Mouse (Mus musculus) heart, embryonic 13.5 days (tissue): ENCODE measurements around the gene Olfr263. TPM values are rescaled to one million over a fixed set of nuclear protein-coding genes. Genes with fewer than 3 reads are reported as not detected.
"Not testable (repeated sequence)": the region's sequence is repeated elsewhere in the genome, so short reads cannot be mapped to it uniquely, and the experiment has no call there.

Experiments used
- ATAC-seq: fragments of 200-750 bp; cut with Nextera tagmentation; 2 replicates; pipeline ENCODE4 v1.8.0; 2017; ENCODE audit warnings: moderate TSS enrichment; ENCODE audit not compliant: insufficient number of reproducible peaks, low FRiP score, low TSS enrichment; ENCODE audit errors: extremely low read depth
- H3K27ac ChIP-seq: fragments of 300-500 bp; sonication (generic); replicated peaks from 2 replicates; pipeline ENCODE4 v1.5.1; 2015; ENCODE audit warnings: moderate library complexity, mild to moderate bottlenecking, inconsistent platforms
- H3K27me3 ChIP-seq: fragments of 300-500 bp; sonication (generic); replicated peaks from 2 replicates; pipeline ENCODE4 v1.6.1; 2015; ENCODE audit warnings: mild to moderate bottlenecking, inconsistent platforms
- H3K36me3 ChIP-seq: fragments of 300-500 bp; sonication (generic); 2 replicates; pipeline ENCODE4 v1.6.1; 2015; ENCODE audit warnings: mild to moderate bottlenecking, inconsistent platforms
- H3K4me1 ChIP-seq: fragments of 300-500 bp; sonication (generic); 2 replicates; pipeline ENCODE4 v1.6.1; 2015; ENCODE audit warnings: inconsistent platforms
- H3K4me2 ChIP-seq: fragments of 300-500 bp; sonication (generic); 2 replicates; pipeline ENCODE4 v1.6.1; 2015; ENCODE audit warnings: inconsistent platforms, mild to moderate bottlenecking, moderate library complexity
- H3K4me3 ChIP-seq: fragments of 300-500 bp; sonication (generic); 2 replicates; pipeline ENCODE4 v1.5.1; 2015; ENCODE audit warnings: moderate library complexity, mild to moderate bottlenecking, inconsistent platforms
- H3K9ac ChIP-seq: fragments of 300-500 bp; sonication (generic); 2 replicates; pipeline ENCODE4 v1.6.1; 2015; ENCODE audit warnings: inconsistent platforms, mild to moderate bottlenecking, moderate library complexity
- H3K9me3 ChIP-seq: fragments of 300-500 bp; sonication (generic); 2 replicates; pipeline ENCODE4 v1.6.1; 2016; ENCODE audit warnings: inconsistent platforms
- WGBS: fragments of 180-500 bp; shearing (Covaris S2); methylation state at CpG from one replicate; pipeline ENCODE4 v1.1.7; 2015; ENCODE audit warnings: mixed read lengths; 5-methylcytosine and 5-hydroxymethylcytosine counted together
- polyA plus RNA-seq: library from polyadenylated mRNA; unstranded; fragments of >200 nt; fragmentation: Nextera tagmentation; extraction: Ambion mirVana; gene quantifications from 2 replicates; pipeline ENCODE4 v1.2.1, GENCODE M21; 2015

The Olfr263 gene
- not detected in 2 replicates for polyA plus RNA-seq

DNA sequence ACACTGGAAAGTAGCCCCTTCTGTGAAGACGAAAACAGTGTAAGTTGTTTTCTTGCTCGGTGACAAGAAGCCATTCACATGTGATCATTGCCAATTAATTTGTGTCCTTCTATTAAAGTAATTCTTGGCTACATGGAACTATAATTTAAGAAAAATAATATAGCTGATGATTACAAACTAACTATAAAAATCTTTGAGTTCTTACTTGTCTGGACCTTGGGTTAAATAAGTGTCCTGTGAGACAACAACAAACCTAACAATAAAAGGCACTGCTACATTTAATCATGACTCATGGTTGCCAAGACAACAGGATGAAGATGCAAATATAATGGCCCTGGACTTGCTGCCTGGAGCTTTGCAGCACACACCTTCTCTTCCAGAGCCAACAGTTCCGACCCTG lies at the start of gene Olfr263:
Gene Olfr263, plus strand, starts transcription at position 301 of the 400 bp plus-strand sequence.
- H3K4me3 ChIP-seq, ATAC-seq: not testable (repeated sequence)

DNA sequence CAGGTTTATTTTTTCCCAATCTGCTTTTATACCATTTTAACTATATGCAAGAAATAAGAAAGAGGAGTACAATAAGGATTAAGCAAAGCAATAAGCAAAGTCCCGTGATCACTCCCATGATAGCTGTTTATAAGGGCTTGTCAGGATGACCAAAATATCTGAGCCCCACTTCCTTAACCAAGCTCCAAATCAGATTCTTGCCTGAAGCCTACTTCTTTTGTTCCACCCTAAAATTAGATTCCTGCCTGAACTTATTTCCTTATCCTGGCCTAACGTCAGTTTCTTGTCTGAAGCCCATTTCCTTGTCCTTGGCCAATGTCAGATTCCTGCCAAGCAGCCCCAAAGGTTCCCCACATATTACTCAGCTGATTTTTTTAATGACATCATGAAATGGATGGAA lies 46.8 kb upstream of the Olfr263 start:
- no peak overlapping the region for H3K9ac ChIP-seq
- H3K4me3 ChIP-seq = no peak overlapping the region
- no peak overlapping the region for H3K4me2 ChIP-seq
- no peak for ATAC-seq
- WGBS = 46% methylated on average over 2 of the region's 2 CpGs
- no peaks in the 10 kb centered on the region for H3K27me3 ChIP-seq
- no peaks in the 10 kb centered on the region for H3K36me3 ChIP-seq
- H3K9me3 ChIP-seq = no peaks in the 10 kb centered on the region
- no peaks in the 10 kb centered on the region for H3K4me1 ChIP-seq
- H3K27ac ChIP-seq = no peak overlapping the region

More for the DNA sequence above, at the start of gene Olfr263:
- H3K4me1 ChIP-seq, H3K27me3 ChIP-seq, H3K9ac ChIP-seq, H3K27ac ChIP-seq, H3K9me3 ChIP-seq, H3K36me3 ChIP-seq, H3K4me2 ChIP-seq: not testable (repeated sequence)
- 71% methylated on average over 3 of the region's 3 CpGs for WGBS

DNA sequence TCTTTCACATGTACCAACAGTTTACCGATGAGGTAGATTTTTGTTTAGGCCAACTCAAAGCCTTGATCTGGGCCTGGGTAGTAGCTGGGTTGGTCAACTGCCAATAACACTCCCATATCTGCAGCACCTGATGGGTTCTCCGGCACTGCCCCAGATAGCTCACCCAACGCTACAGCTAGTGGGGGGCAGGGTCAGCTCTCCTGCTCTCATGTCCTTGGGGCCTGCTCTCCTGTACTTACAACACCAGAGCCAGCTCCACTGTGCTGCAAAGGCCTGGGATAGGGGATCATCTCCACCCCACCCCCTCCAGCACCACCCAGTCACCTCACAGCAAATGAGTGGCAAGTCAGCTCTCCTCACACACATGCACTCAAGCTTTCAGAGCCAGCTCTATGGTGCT lies 19.7 kb upstream of the Olfr263 start:
- no peaks in the 10 kb centered on the region for H3K9me3 ChIP-seq
- no peaks in the 10 kb centered on the region for H3K36me3 ChIP-seq
- H3K27me3 ChIP-seq = no peaks in the 10 kb centered on the region
- H3K9ac ChIP-seq = no peak overlapping the region
- WGBS = 62% methylated on average over 3 of the region's 3 CpGs
- no peak overlapping the region for H3K4me3 ChIP-seq
- no peak for ATAC-seq
- H3K27ac ChIP-seq = no peak overlapping the region
- H3K4me1 ChIP-seq = no peaks in the 10 kb centered on the region
- no peak overlapping the region for H3K4me2 ChIP-seq

DNA sequence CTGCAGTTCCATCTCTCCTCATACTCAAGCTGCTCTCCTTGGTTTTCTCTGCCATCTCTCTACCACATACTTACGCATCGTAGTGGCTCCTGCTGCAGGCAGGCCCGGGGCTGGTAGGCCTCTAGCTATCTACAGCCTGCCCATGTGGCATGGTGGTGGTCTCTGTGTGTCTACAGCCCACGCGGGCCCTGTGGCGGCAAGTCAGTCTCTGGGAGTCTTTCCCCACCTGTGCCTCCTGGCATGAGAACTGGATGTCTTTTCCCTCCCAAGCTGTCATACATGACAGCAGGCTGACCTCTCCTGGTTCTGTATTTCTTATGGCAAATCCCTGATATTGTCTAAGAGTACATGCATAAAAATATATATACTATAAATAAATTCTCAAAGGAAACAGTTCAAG lies 19.0 kb upstream of the Olfr263 start:
- 78% methylated on average over 6 of the region's 6 CpGs for WGBS
- Histone ChIP-seq H3K9ac (no peak overlapping the region), H3K4me3 (no peak overlapping the region), H3K4me1 (no peaks in the 10 kb centered on the region), H3K4me2 (no peak overlapping the region), H3K36me3 (no peaks in the 10 kb centered on the region), H3K9me3 (no peaks in the 10 kb centered on the region), H3K27ac (no peak overlapping the region), H3K27me3 (no peaks in the 10 kb centered on the region)
- ATAC-seq = no peak

DNA sequence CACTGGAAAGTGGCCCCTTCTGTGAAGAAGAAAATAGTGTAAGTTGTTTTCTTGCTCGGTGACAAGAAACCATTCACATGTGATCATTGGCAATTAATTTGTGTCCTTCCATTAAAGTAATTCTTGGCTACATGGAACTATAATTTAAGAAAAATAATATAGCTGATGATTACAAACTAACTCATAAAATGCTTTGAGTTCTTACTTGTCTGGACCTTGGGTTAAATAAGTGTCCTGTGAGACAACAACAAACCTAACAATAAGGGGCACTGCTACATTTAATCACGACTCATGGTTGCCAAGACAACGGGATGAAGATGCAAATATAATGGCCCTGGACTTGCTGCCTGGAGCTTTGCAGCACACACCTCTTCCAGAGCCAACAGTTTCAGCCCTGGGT lies 18.3 kb upstream of the Olfr263 start, which contains the start of gene Olfr1369-ps1:
Gene Olfr1369-ps1, plus strand, starts transcription at position 301 of the 400 bp plus-strand sequence.
- H3K9ac ChIP-seq, H3K27ac ChIP-seq, ATAC-seq, H3K36me3 ChIP-seq, H3K27me3 ChIP-seq, H3K4me2 ChIP-seq, H3K4me3 ChIP-seq, H3K4me1 ChIP-seq, H3K9me3 ChIP-seq: not testable (repeated sequence)
- 74% methylated on average over 3 of the region's 3 CpGs for whole genome bisulfite sequencing

DNA sequence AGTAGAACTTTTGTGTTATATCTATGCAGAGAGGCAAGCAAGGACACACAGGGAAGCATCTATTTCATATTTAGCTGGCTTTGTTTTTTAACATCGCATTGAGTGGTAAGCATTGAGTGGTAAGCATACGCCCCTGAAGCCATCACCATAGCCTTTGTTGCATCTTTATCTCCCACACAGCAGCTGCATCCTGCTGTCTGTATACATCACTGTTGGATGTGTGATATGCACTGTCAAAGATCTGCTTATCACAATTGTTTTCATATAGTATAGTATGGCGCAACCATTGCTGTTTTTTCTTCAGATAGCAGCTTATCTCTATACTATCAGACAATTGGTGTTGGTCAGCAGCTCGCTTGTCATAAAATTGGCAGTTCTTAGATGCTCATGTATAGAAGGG lies 15.3 kb upstream of the Olfr263 start:
- Histone ChIP-seq H3K27ac (no peak overlapping the region), H3K4me3 (no peak overlapping the region), H3K4me1 (no peaks in the 10 kb centered on the region), H3K27me3 (no peaks in the 10 kb centered on the region), H3K4me2 (no peak overlapping the region), H3K9me3 (no peaks in the 10 kb centered on the region), H3K9ac (no peak overlapping the region), H3K36me3 (no peaks in the 10 kb centered on the region)
- ATAC-seq = no peak
- 44% methylated on average over 4 of the region's 4 CpGs for WGBS

DNA sequence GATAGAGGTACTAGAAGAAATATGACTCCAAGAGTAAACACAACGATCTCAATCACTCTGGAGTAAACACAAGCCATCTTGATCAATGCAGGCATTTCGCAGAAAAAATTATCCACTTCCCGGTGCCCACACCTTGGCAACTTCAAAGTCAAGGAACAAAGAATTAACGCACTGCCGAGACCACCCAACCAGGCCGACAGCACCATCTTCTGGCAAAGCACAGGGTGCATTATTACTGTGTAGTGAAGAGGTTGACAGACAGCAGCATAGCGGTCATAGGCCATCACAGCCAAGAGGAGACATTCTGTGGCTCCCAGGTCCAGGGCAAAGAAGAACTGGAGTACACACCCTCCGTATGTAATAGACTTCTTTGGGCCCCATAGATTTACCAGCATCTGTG lies 13.0 kb downstream of the Olfr263 start:
- Histone ChIP-seq H3K4me3 (no peak overlapping the region), H3K27ac (no peak overlapping the region), H3K27me3 (peaks cover 19% of the 10 kb centered on the region), H3K9me3 (no peaks in the 10 kb centered on the region), H3K4me2 (no peak overlapping the region), H3K36me3 (no peaks in the 10 kb centered on the region), H3K4me1 (no peaks in the 10 kb centered on the region), H3K9ac (no peak overlapping the region)
- 35% methylated on average over 8 of the region's 8 CpGs for WGBS
- ATAC-seq = no peak

DNA sequence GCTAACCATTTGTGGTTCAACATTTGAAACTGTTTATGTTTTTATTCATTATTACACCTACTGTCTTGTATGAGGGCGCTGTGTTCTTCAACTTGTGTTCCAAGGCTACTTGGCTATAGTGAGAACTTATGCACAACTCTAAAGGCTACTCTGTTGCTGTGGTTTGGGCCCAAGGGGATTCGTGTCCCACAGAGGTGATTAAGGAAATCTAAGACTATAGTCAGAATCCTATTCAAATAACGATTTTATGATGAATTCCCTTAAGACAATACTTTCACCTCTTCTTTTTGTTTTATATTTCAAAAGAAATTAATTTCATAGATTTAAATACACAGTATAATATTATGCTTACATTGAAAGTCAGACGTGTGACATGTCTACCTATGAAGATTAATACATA lies 16.3 kb downstream of the Olfr263 start, which contains the start of gene Olfr1368:
Gene Olfr1368, minus strand, starts transcription at position 101 of the 400 bp plus-strand sequence.
- no peak for ATAC-seq
- Histone ChIP-seq H3K27ac (no peak within 1 kb of the TSS), H3K36me3 (no peaks in the 10 kb centered on the region), H3K4me1 (no peaks in the 10 kb centered on the region), H3K27me3 (peaks cover 13% of the 10 kb centered on the region; the same call in 1 of the 2 replicates), H3K9ac (no peak within 1 kb of the TSS), H3K4me3 (no peak within 1 kb of the TSS), H3K9me3 (no peaks in the 10 kb centered on the region), H3K4me2 (no peak within 1 kb of the TSS)
- WGBS = 61% methylated on average over 4 of the region's 4 CpGs

DNA sequence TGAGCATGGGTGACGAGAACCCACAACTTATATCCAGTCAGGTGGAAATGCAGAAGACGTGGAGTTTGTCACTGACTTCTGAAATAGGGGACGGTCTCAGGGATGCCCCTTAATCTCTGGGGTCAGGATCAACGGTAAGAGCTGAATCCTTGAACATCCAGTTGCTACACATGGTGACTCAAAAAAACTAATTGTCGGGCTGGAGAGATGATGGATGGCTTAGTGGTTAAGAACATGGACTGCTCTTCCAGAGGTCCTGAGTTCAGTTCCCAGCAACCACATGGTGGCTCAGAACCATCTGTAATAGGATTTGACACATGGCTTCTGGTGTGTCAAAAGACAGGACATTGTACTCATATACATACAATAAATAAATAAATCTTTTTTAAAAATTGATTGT lies 26.4 kb downstream of the Olfr263 start:
- Histone ChIP-seq H3K36me3 (no peaks in the 10 kb centered on the region), H3K27me3 (0 out of 2 replicates have a peak, but pooled peaks cover 6% of the 10 kb centered on the region), H3K9ac (no peak overlapping the region), H3K4me3 (no peak overlapping the region), H3K9me3 (no peaks in the 10 kb centered on the region), H3K4me1 (0 out of 2 replicates have a peak, but pooled peaks cover 9% of the 10 kb centered on the region), H3K27ac (no peak overlapping the region), H3K4me2 (no peak overlapping the region)
- no peak for ATAC-seq
- WGBS = 74% methylated on average over 5 of the region's 5 CpGs

DNA sequence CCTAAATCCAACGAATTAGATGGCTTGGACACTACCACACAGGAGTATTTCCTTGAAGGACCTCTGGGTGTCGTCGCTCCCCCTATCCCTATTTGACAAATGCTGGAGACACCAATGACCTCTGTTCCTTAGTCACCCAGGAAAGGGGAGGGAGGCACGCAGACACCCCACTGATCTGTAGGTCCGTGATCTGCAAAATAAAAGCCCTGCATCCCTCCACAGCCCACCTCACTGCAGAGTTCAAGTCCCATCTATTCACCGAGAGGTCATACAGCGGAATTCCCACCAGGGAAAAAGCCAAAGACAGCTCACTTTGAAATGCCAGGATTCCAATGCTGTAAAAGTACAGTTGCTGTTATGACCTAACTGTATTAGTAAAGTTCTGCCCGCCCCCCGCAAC lies 28.6 kb downstream of the Olfr263 start:
- peak overlapping the region; percentile 53; the same call in 1 of the 2 replicates for H3K9ac ChIP-seq
- ATAC-seq = no peak
- H3K4me3 ChIP-seq = peak overlapping the region; percentile 63
- H3K27me3 ChIP-seq = 0 out of 2 replicates have a peak, but pooled peaks cover 6% of the 10 kb centered on the region
- no peaks in the 10 kb centered on the region for H3K9me3 ChIP-seq
- peak overlapping the region; percentile 88 for H3K4me2 ChIP-seq
- peaks cover 12% of the 10 kb centered on the region; the same call in 1 of the 2 replicates for H3K4me1 ChIP-seq
- WGBS = 5% methylated on average over 9 of the region's 9 CpGs
- H3K36me3 ChIP-seq = no peaks in the 10 kb centered on the region
- no peak overlapping the region for H3K27ac ChIP-seq

DNA sequence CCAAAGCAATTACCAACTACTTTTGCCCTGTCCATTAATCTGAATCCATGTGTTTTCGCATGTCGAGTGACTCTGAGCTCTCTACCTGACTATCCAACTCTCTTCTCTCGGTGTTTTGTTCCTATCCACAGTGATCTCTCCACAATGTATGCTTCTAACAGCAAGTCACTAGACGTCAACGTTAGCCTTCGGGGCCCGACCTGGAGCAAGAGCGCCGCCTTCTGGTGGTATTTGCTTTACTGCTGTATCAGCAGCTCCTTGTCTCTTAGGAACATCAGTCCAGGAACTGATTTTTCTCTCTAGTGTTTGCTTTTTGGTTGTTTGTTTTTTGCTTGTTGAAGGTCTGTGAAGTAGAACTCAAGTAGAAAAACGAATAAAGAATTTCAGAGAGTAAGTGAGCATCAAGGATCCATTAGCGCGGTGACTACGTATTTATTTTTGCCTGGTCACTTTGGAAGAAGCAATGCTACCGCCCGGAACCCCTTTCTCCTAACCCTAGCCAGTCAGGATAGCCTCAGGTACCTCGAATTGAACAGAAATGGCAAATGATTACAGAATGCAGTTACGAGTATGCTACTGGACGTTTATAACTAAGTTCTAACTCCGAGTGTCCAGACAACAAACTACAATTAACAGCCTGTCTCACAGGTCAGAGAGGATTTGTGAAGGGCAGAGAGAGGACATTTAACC lies 29.5 kb downstream of the Olfr263 start:
- Histone ChIP-seq H3K9me3 (no peaks in the 10 kb centered on the region), H3K4me3 (peak overlapping the region; percentile 63), H3K4me1 (peaks cover 12% of the 10 kb centered on the region; the same call in 1 of the 2 replicates), H3K27ac (peak overlapping the region; percentile 8; the same call in 1 of the 2 replicates), H3K4me2 (peak overlapping the region; percentile 88), H3K27me3 (0 out of 2 replicates have a peak, but pooled peaks cover 6% of the 10 kb centered on the region), H3K36me3 (no peaks in the 10 kb centered on the region), H3K9ac (peak overlapping the region; percentile 81)
- no peak for ATAC-seq
- 2% methylated on average over 19 of the region's 19 CpGs for WGBS

DNA sequence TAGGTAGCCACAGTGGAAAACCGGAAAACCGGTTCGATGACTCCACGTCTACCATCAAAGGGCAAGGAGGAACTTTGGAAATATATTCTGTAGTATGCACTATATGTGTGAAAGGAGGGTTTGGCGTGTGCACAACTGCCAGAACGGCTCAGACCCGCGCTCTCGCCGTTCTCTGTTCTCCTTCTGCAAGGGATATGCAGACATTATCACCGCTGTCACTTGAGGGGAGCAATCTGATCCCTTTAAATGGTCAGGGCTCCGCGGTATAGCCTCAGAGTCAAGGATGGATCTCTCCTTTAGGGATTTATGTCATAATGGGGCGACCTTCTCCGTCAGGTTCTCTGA lies 30.0 kb downstream of the Olfr263 start:
- no peak for ATAC-seq
- Histone ChIP-seq H3K4me2 (peak overlapping the region; percentile 88), H3K9ac (peak overlapping the region; percentile 81), H3K27ac (peak overlapping the region; percentile 8; the same call in 1 of the 2 replicates), H3K4me1 (peaks cover 12% of the 10 kb centered on the region; the same call in 1 of the 2 replicates), H3K36me3 (no peaks in the 10 kb centered on the region), H3K27me3 (0 out of 2 replicates have a peak, but pooled peaks cover 9% of the 10 kb centered on the region), H3K9me3 (no peaks in the 10 kb centered on the region), H3K4me3 (peak overlapping the region; percentile 63)
- under 1% methylated on average over 15 of the region's 15 CpGs for WGBS
